Mouse (Mus musculus) heart, postnatal 0 days (tissue): Measurements from ENCODE around the gene Pon2. TPM values are rescaled to one million over a fixed set of nuclear protein-coding genes. Genes with fewer than 3 reads are reported as not detected.
A peak's percentile ranks its signal among the peaks of the same experiment; 100 is the strongest.

Experiments used
- ATAC-seq: fragments of 200-750 bp; cut with Nextera tagmentation; 2 replicates; pipeline ENCODE4 v1.8.0; 2017; ENCODE audit warnings: low read depth, moderate number of reproducible peaks, moderate library complexity; ENCODE audit not compliant: insufficient read depth
- DNase-seq: peaks from one replicate; pipeline ENCODE4 v3.0.0-alpha.2; 2016; ENCODE audit warnings: low spot score
- H3K27ac ChIP-seq: fragments of 300-500 bp; sonication (generic); 2 replicates; pipeline ENCODE4 v1.5.1; 2014; ENCODE audit warnings: low read depth, mild to moderate bottlenecking
- H3K27me3 ChIP-seq: fragments of 300-500 bp; sonication (generic); 2 replicates; pipeline ENCODE4 v1.6.1; 2014; ENCODE audit warnings: low read length, mixed read lengths; ENCODE audit not compliant: control insufficient read depth, insufficient read depth
- H3K36me3 ChIP-seq: fragments of 300-500 bp; sonication (generic); replicated peaks from 2 replicates; pipeline ENCODE4 v1.6.1; 2014; ENCODE audit warnings: low read length, mixed read lengths; ENCODE audit not compliant: control insufficient read depth, insufficient read depth
- H3K4me1 ChIP-seq: fragments of 300-500 bp; sonication (generic); 2 replicates; pipeline ENCODE4 v1.6.1; 2014; ENCODE audit warnings: antibody characterized with exemption; ENCODE audit not compliant: control insufficient read depth, insufficient read depth
- H3K4me2 ChIP-seq: fragments of 300-500 bp; sonication (generic); 2 replicates; pipeline ENCODE4 v1.6.1; 2014; ENCODE audit warnings: low read depth, mild to moderate bottlenecking, low read length, moderate library complexity
- H3K4me3 ChIP-seq: fragments of 300-500 bp; sonication (generic); 2 replicates; pipeline ENCODE4 v1.5.1; 2014; ENCODE audit warnings: low read depth, low read length
- H3K9ac ChIP-seq: fragments of 300-500 bp; sonication (generic); replicated peaks from 2 replicates; pipeline ENCODE4 v1.6.1; 2014; ENCODE audit warnings: low read depth, low read length, mixed read lengths
- H3K9me3 ChIP-seq: fragments of 300-500 bp; sonication (generic); replicated peaks from 2 replicates; pipeline ENCODE4 v1.6.1; 2016; ENCODE audit warnings: low read length; ENCODE audit not compliant: control insufficient read depth
- CTCF ChIP-seq: IDR thresholded peaks from 2 replicates; pipeline ENCODE4 v1.5.1; 2016; ENCODE audit warnings: antibody characterized with exemption, control low read depth, low read depth
- EP300 ChIP-seq: IDR thresholded peaks from 2 replicates; pipeline ENCODE4 v1.6.1; 2016; ENCODE audit warnings: antibody characterized with exemption, low read depth
- WGBS: fragments of 180-500 bp; shearing (Covaris S2); extraction: QIAGEN DNeasy Blood & Tissue Kit; methylation state at CpG from one replicate; pipeline ENCODE4 v1.1.7; 2014; 5-methylcytosine and 5-hydroxymethylcytosine counted together
- polyA plus RNA-seq: library from polyadenylated mRNA; unstranded; fragments of >200 nt; fragmentation: Nextera tagmentation; extraction: Ambion mirVana; gene quantifications from 2 replicates; pipeline ENCODE4 v1.2.1, GENCODE M21; 2015
- total RNA-seq: library from RNA; depleted of rRNA; stranded (reverse); fragments of >200 nt; gene quantifications from 2 replicates; pipeline ENCODE4 v1.2.3, GENCODE M21; 2014; ENCODE audit warnings: low replicate concordance

The Pon2 gene
- total and polyA plus RNA-seq, 2 experiments from 2014 or later = 29.7 to 56.8 TPM

DNA sequence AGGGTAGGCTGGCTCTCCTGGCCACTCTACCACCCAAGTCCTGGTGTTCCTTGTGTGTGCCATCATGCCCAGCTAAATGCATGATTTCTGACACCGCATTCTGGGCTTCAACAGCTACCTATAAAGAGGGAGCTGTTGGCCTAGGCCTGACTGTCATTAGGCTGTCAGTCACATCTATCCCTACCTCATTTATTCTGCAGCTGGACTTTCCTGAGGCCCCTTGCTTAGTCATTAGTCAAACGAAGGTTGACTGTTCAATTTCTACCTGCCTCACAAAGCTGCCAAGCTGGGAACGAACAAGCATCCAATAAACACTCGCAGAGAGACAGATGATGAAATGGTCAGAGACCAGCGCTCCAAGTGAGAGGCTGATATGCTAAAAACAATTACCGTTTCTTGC is 28.6 kb downstream of the Pon2 start:
- H3K27me3 ChIP-seq = no peaks in the 10 kb centered on the region
- DNase-seq = no peak
- H3K4me1 ChIP-seq = no peaks in the 10 kb centered on the region
- ATAC-seq = no peak
- TF ChIP-seq CTCF (no peak), EP300 (no peak)
- peaks cover 63% of the 10 kb centered on the region for H3K36me3 ChIP-seq
- H3K4me3 ChIP-seq = no peak overlapping the region
- 88% methylated on average over 6 of the region's 6 CpGs for WGBS
- H3K9ac ChIP-seq = no peak overlapping the region
- H3K27ac ChIP-seq = no peak overlapping the region
- H3K9me3 ChIP-seq = no peaks in the 10 kb centered on the region
- H3K4me2 ChIP-seq = no peak overlapping the region

DNA sequence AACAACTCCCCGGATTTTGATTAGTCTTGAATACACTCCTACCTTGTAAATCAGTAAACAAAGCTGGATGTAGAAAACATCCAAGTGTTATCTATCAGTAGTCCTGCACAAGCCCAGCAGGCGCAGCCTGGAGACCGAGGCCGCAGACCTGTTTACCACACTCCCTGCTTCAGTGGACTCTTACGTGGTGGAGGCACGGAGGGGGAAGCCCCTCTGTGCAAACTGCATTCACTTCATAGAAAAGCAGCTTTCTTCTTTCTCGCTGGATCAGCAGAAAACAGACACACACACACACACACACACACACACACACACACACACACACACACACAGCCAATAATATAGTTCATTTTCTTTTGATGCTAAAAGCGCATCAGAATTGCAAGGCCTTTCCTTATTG is 33.5 kb downstream of the Pon2 start:
- ATAC-seq = no peak
- no peak for DNase-seq
- TF ChIP-seq EP300 (no peak), CTCF (no peak)

DNA sequence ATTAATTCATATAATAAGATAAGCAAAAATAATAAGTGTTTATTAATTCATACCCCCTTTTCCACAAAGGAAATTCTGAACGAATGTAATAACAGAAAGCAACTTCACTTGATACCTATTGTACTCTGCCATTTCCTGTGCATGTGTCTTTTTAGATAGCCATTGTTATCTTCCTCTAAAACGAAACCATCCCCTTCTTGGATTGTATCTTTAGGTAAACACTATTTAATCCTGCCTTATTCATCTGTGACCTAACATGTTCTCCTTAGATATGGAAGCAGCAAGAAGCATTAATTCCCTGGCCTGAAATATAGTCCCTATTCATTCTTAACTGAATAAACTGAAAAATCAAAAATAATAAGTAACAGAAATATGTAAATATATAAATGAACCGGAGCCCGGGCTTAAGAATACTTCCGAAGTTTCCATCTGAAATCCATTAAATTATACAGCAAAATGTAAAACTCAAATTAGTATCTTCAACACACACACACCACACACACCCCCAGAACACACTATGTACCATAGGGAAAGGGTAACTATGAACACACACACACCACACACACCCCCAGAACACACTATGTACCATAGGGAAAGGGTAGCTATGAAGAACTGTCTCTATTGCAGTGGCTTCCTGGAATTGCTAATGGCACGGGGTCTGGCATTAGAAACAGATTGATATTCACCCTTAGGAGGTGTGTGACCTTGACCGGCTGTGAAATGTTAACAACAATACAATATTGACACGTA is 34.8 kb downstream of the Pon2 start:
- no peaks in the 10 kb centered on the region for H3K9me3 ChIP-seq
- no peak overlapping the region for H3K4me3 ChIP-seq
- H3K9ac ChIP-seq = no peak overlapping the region
- DNase-seq (no peak), ATAC-seq (no peak)
- H3K27ac ChIP-seq = no peak overlapping the region
- 77% methylated on average over 8 of the region's 8 CpGs for WGBS
- H3K4me1 ChIP-seq = no peaks in the 10 kb centered on the region
- TF ChIP-seq CTCF (no peak), EP300 (no peak)
- H3K4me2 ChIP-seq = no peak overlapping the region
- H3K27me3 ChIP-seq = no peaks in the 10 kb centered on the region
- peaks cover 36% of the 10 kb centered on the region for H3K36me3 ChIP-seq

More for the DNA sequence above, 33.5 kb downstream of the Pon2 start:
- H3K9me3 ChIP-seq = no peaks in the 10 kb centered on the region
- peaks cover 47% of the 10 kb centered on the region for H3K36me3 ChIP-seq
- no peaks in the 10 kb centered on the region for H3K4me1 ChIP-seq
- no peak overlapping the region for H3K27ac ChIP-seq
- H3K4me2 ChIP-seq = no peak overlapping the region
- WGBS = 78% methylated on average over 8 of the region's 8 CpGs
- no peak overlapping the region for H3K9ac ChIP-seq
- no peaks in the 10 kb centered on the region for H3K27me3 ChIP-seq
- H3K4me3 ChIP-seq = no peak overlapping the region

DNA sequence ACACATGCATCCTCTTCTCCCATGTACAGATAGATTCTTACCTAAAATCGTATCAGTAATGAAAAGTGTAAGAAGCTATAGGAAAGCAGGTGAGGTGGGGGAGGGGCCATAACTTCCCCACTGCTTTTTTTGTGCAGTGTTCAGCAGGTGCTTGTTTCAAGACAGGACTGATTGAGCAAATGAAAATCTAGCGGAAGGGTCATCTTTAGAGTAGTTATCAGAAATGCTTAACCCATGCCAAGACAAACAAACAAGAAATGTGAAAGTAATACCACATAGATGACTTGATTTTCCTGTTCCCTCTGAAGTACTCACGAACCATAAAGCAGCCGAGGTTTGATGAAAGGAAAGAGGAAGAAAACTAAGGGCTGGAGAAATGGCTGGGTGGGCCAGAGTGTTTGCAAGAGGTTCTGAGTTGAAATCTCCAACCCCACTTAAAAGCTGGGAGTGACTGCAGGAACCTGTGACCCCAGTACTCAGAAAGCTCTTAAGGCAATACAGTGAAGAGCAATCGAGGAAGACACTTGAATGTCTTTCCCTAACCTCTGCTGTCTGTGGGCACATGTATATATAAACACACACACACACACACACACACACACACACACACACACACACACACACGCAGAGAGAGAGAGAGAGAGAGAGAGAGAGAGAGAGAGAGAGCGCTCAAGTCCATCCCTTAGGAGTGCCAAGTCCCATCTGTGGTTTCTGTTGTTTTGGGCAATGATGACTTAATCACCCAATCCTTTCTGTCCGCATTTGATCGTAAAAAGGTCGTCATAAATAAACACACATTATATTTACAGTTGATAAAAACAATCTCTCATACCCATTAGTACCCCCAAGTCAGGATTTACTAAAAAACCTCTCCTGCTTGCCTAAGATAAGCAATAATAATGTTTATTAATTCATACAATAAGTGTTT is 35.7 kb downstream of the Pon2 start:
- Histone ChIP-seq H3K36me3 (peaks cover 32% of the 10 kb centered on the region), H3K9ac (no peak overlapping the region), H3K4me2 (no peak overlapping the region), H3K4me1 (no peaks in the 10 kb centered on the region), H3K9me3 (no peaks in the 10 kb centered on the region), H3K27me3 (no peaks in the 10 kb centered on the region), H3K27ac (no peak overlapping the region), H3K4me3 (no peak overlapping the region)
- TF ChIP-seq EP300 = no peak
- no peak for TF ChIP-seq CTCF
- DNase-seq (no peak), ATAC-seq (no peak)
- WGBS = 70% methylated on average over 9 of the region's 10 CpGs

DNA sequence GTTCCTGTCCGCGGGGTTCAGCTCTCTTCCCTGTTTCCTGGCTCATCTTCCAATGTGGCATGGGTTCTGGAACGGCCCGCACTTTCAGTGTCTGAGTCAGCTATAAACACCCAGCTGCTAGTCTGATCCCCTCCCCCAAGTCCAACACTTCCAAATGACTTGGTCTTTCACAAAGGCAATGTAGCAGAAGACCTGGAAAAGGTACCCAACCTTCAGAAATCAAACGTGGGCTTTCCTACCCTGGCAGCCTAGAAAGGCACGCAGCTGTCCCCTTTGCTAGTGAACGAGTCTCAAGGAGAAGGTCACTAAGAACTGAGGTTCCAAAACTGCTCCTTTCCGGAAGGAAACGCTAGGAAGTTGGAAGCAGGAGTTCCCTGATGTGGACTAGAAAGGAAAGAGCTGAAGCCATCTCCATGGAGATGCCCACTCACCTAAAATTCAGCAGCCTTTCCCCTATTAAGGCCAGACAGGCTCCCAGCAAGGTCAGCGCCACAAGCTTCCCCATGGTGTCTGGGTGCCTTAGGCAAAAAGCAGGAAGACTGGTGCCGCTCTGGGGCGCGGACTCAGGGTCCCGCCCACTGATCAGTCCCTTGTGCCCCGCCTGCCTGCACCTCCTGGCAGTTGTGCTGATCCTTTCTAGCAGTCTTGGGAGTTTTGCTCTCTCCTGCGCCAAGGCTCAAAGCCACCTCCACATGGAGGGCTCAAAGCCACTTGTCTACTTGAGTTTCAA is 42.4 kb downstream of the Pon2 start, which contains the start of gene Pon3:
Gene Pon3, minus strand, starts transcription at position 565 of the 730 bp plus-strand sequence.
- TF ChIP-seq CTCF (no peak), EP300 (no peak)
- peak within 1 kb of the TSS; percentile 57 for H3K4me3 ChIP-seq
- H3K4me2 ChIP-seq = peak within 1 kb of the TSS; percentile 66
- no peaks in the 10 kb centered on the region; the same call in 1 of the 2 replicates for H3K36me3 ChIP-seq
- peak within 1 kb of the TSS; percentile 66 for H3K27ac ChIP-seq
- WGBS = 2% methylated on average over 16 of the region's 16 CpGs
- peak; percentile 91 for ATAC-seq
- peaks cover 8% of the 10 kb centered on the region; the same call in 1 of the 2 replicates for H3K4me1 ChIP-seq
- H3K27me3 ChIP-seq = no peaks in the 10 kb centered on the region
- peak within 1 kb of the TSS; percentile 57 for H3K9ac ChIP-seq
- DNase-seq = peak; percentile 34
- no peaks in the 10 kb centered on the region for H3K9me3 ChIP-seq
